Mouse (Mus musculus): ENCODE measurements at regions not wholly inside any gene's neighbourhood (a gene's known extent, or its start where the extent isn't known, plus 50 kb on each side); places are given as distances from the start of the nearest gene placed in this dataset.
"Not testable (repeated sequence)": the region's sequence is repeated elsewhere in the genome, so short reads cannot be mapped to it uniquely, and the experiment has no call there.

- DNase-seq: peak; percentile 16
Observed at GRCm38 (mm10) chr8:20123545-20123944, 220.4 kb downstream of the Gm31371 start.

- DNase-seq: not testable (repeated sequence)
Observed at GRCm38 (mm10) chr8:20135626-20136025, 227.4 kb downstream of the Gm15319 start.

GRCm38 (mm10) chr8:20145436-20145835 lies 217.6 kb downstream of the Gm15319 start:
- DNase-seq: peak; percentile 1

- DNase-seq: not testable (repeated sequence)
Observed at GRCm38 (mm10) chr8:20151317-20152047, 211.5 kb downstream of the Gm15319 start.

- not testable (repeated sequence) for DNase-seq
Observed at GRCm38 (mm10) chr8:20154091-20154490, 208.9 kb downstream of the Gm15319 start.
